Mouse (Mus musculus) kidney, embryonic 14.5 days (tissue): ENCODE results near the gene Trpm4. TPM values are rescaled to one million over a fixed set of nuclear protein-coding genes. Genes with fewer than 3 reads are reported as not detected.

Experiments used
- ATAC-seq: fragments of 200-750 bp; cut with Nextera tagmentation; 2 replicates; pipeline ENCODE4 v1.8.0; 2017; ENCODE audit warnings: moderate number of reproducible peaks, mild to moderate bottlenecking, moderate TSS enrichment, moderate library complexity; ENCODE audit not compliant: low FRiP score, low TSS enrichment
- H3K27ac ChIP-seq: fragments of 300-500 bp; sonication (generic); 2 replicates; pipeline ENCODE4 v1.5.1; 2014; ENCODE audit warnings: low read depth, mild to moderate bottlenecking, low read length, moderate library complexity, mixed read lengths
- H3K27me3 ChIP-seq: fragments of 300-500 bp; sonication (generic); 2 replicates; pipeline ENCODE4 v1.6.1; 2014; ENCODE audit warnings: mild to moderate bottlenecking, low read length; ENCODE audit not compliant: control insufficient read depth, insufficient read depth
- H3K36me3 ChIP-seq: fragments of 300-500 bp; sonication (generic); 2 replicates; pipeline ENCODE4 v1.6.1; 2014; ENCODE audit warnings: low read length, mixed read lengths; ENCODE audit not compliant: control insufficient read depth, insufficient read depth
- H3K4me1 ChIP-seq: fragments of 300-500 bp; sonication (generic); 2 replicates; pipeline ENCODE4 v1.6.1; 2014; ENCODE audit warnings: low read length, mixed read lengths; ENCODE audit not compliant: control insufficient read depth, insufficient read depth
- H3K4me2 ChIP-seq: fragments of 300-500 bp; sonication (generic); replicated peaks from 2 replicates; pipeline ENCODE4 v1.6.1; 2014; ENCODE audit warnings: low read depth, mild to moderate bottlenecking, low read length
- H3K4me3 ChIP-seq: fragments of 300-500 bp; sonication (generic); 2 replicates; pipeline ENCODE4 v1.5.1; 2014; ENCODE audit warnings: mild to moderate bottlenecking, low read length
- H3K9ac ChIP-seq: fragments of 300-500 bp; sonication (generic); 2 replicates; pipeline ENCODE4 v1.6.1; 2014; ENCODE audit warnings: low read depth, mild to moderate bottlenecking, low read length, moderate library complexity
- H3K9me3 ChIP-seq: fragments of 300-500 bp; sonication (generic); 2 replicates; pipeline ENCODE4 v1.6.1; 2016; ENCODE audit warnings: low read length; ENCODE audit not compliant: control insufficient read depth
- WGBS: fragments of 180-500 bp; shearing (Covaris S2); extraction: QIAGEN DNeasy Blood & Tissue Kit; methylation state at CpG from one replicate; pipeline ENCODE4 v1.1.7; 2014; 5-methylcytosine and 5-hydroxymethylcytosine counted together
- polyA plus RNA-seq: library from polyadenylated mRNA; unstranded; fragments of >200 nt; fragmentation: Nextera tagmentation; extraction: Ambion mirVana; gene quantifications from 2 replicates; pipeline ENCODE4 v1.2.1, GENCODE M21; 2014

The Trpm4 gene
- polyA plus RNA-seq, 1 experiment from 2014 or later: 11.3 TPM

GRCm38 (mm10) chr7:45286486-45286885 is 47.1 kb downstream of the Trpm4 start:
- no peak overlapping the region for H3K4me3 ChIP-seq
- H3K9ac ChIP-seq: no peak overlapping the region
- H3K9me3 ChIP-seq: no peaks in the 10 kb centered on the region
- 86% methylated on average over 13 of the region's 13 CpGs for WGBS
- no peak overlapping the region for H3K4me2 ChIP-seq
- no peaks in the 10 kb centered on the region for H3K4me1 ChIP-seq
- no peaks in the 10 kb centered on the region for H3K27me3 ChIP-seq
- H3K27ac ChIP-seq: no peak overlapping the region
- no peak for ATAC-seq
- H3K36me3 ChIP-seq: no peaks in the 10 kb centered on the region

GRCm38 (mm10) chr7:45277136-45277760 is 56.3 kb downstream of the Trpm4 start, which contains the start of gene Slc6a21:
TSS of gene Slc6a21 (plus strand) at chr7:45277513.
- WGBS: 6% methylated on average over 44 of the region's 44 CpGs
- Histone ChIP-seq H3K4me1 (0 out of 2 replicates have a peak, but pooled peaks cover 3% of the 10 kb centered on the region), H3K27me3 (no peaks in the 10 kb centered on the region), H3K4me3 (peak within 1 kb of the TSS; percentile 42), H3K9ac (peak within 1 kb of the TSS; percentile 50; the same call in 1 of the 2 replicates), H3K27ac (no peak within 1 kb of the TSS), H3K36me3 (no peaks in the 10 kb centered on the region), H3K9me3 (no peaks in the 10 kb centered on the region), H3K4me2 (peak within 1 kb of the TSS; percentile 67)
- no peak for ATAC-seq

DNA sequence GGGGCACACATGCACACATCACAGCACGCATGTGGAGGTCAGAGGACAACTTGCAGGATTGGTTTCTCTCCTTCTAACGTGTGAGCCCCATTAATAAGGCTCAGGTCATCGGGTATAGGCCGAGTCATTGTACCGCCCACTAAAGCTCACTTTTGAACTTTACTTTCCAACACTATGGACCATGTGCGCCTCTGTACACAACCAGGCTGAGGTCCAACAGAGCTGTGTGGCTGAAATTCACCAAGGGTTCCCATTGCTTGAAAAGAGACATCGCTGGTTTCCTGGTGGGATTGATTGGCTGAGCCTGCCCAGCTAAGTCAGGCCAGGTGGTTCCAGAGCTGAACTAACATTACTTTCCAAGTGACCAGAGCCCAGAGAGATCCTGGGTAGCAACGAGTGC is 59.9 kb downstream of the Trpm4 start:
- H3K4me3 ChIP-seq: no peak overlapping the region
- WGBS: 89% methylated on average over 8 of the region's 8 CpGs
- no peak overlapping the region for H3K27ac ChIP-seq
- no peaks in the 10 kb centered on the region for H3K36me3 ChIP-seq
- H3K4me2 ChIP-seq: no peak overlapping the region
- H3K9ac ChIP-seq: no peak overlapping the region
- H3K27me3 ChIP-seq: 0 out of 2 replicates have a peak, but pooled peaks cover 1% of the 10 kb centered on the region
- no peak for ATAC-seq
- H3K4me1 ChIP-seq: 0 out of 2 replicates have a peak, but pooled peaks cover 3% of the 10 kb centered on the region
- H3K9me3 ChIP-seq: no peaks in the 10 kb centered on the region

- 36% methylated on average over 10 of the region's 10 CpGs for WGBS
- H3K9ac ChIP-seq: no peak overlapping the region
- no peak overlapping the region for H3K4me2 ChIP-seq
- H3K27me3 ChIP-seq: 0 out of 2 replicates have a peak, but pooled peaks cover 5% of the 10 kb centered on the region
- no peak overlapping the region for H3K27ac ChIP-seq
- H3K4me1 ChIP-seq: 0 out of 2 replicates have a peak, but pooled peaks cover 3% of the 10 kb centered on the region
- H3K4me3 ChIP-seq: no peak overlapping the region
- ATAC-seq: no peak
- no peaks in the 10 kb centered on the region for H3K9me3 ChIP-seq
- no peaks in the 10 kb centered on the region for H3K36me3 ChIP-seq
These were observed 60.7 kb downstream of the Trpm4 start for GRCm38 (mm10) chr7:45272786-45273412.

- no peaks in the 10 kb centered on the region for H3K4me1 ChIP-seq
- no peak overlapping the region for H3K9ac ChIP-seq
- no peaks in the 10 kb centered on the region for H3K36me3 ChIP-seq
- no peak for ATAC-seq
- no peak overlapping the region for H3K4me2 ChIP-seq
- H3K27me3 ChIP-seq: 0 out of 2 replicates have a peak, but pooled peaks cover 5% of the 10 kb centered on the region
- H3K4me3 ChIP-seq: no peak overlapping the region
- no peaks in the 10 kb centered on the region for H3K9me3 ChIP-seq
- 79% methylated on average over 1 of the region's 1 CpGs for WGBS
- no peak overlapping the region for H3K27ac ChIP-seq
These were observed 68.1 kb downstream of the Trpm4 start for GRCm38 (mm10) chr7:45265518-45265917.

- 64% methylated on average over 3 of the region's 3 CpGs for WGBS
- H3K9ac ChIP-seq: no peak overlapping the region
- H3K4me3 ChIP-seq: no peak overlapping the region
- no peaks in the 10 kb centered on the region for H3K36me3 ChIP-seq
- no peaks in the 10 kb centered on the region for H3K4me1 ChIP-seq
- H3K27ac ChIP-seq: no peak overlapping the region
- 0 out of 2 replicates have a peak, but pooled peaks cover 5% of the 10 kb centered on the region for H3K27me3 ChIP-seq
- no peaks in the 10 kb centered on the region for H3K9me3 ChIP-seq
- no peak for ATAC-seq
- H3K4me2 ChIP-seq: no peak overlapping the region
These were observed 69.2 kb downstream of the Trpm4 start for GRCm38 (mm10) chr7:45264348-45264747.

GRCm38 (mm10) chr7:45263006-45263607 is 70.5 kb downstream of the Trpm4 start:
- Histone ChIP-seq H3K36me3 (no peaks in the 10 kb centered on the region), H3K9me3 (no peaks in the 10 kb centered on the region), H3K27me3 (no peaks in the 10 kb centered on the region), H3K4me1 (no peaks in the 10 kb centered on the region), H3K4me2 (no peak overlapping the region), H3K4me3 (no peak overlapping the region), H3K9ac (no peak overlapping the region), H3K27ac (no peak overlapping the region)
- WGBS: 57% methylated on average over 7 of the region's 7 CpGs
- ATAC-seq: no peak

GRCm38 (mm10) chr7:45262266-45262665 is 71.3 kb downstream of the Trpm4 start:
- Histone ChIP-seq H3K4me1 (no peaks in the 10 kb centered on the region), H3K36me3 (no peaks in the 10 kb centered on the region), H3K9ac (no peak overlapping the region), H3K4me2 (no peak overlapping the region), H3K27me3 (no peaks in the 10 kb centered on the region), H3K9me3 (no peaks in the 10 kb centered on the region), H3K27ac (no peak overlapping the region), H3K4me3 (no peak overlapping the region)
- WGBS: 57% methylated on average over 7 of the region's 7 CpGs
- ATAC-seq: no peak

- no peaks in the 10 kb centered on the region for H3K27me3 ChIP-seq
- H3K36me3 ChIP-seq: no peaks in the 10 kb centered on the region
- WGBS: 87% methylated on average over 8 of the region's 8 CpGs
These were observed 74.3 kb downstream of the Trpm4 start for GRCm38 (mm10) chr7:45259281-45259680.

More at GRCm38 (mm10) chr7:45259281-45259680, 74.3 kb downstream of the Trpm4 start:
- Histone ChIP-seq H3K4me2 (no peak overlapping the region), H3K27ac (no peak overlapping the region), H3K4me3 (no peak overlapping the region), H3K9ac (no peak overlapping the region), H3K4me1 (no peaks in the 10 kb centered on the region), H3K9me3 (no peaks in the 10 kb centered on the region)
- ATAC-seq: no peak
